Mouse (Mus musculus) G1E-ER4 (cell line): ENCODE measurements around the gene Acss2. TPM values are rescaled to one million over a fixed set of nuclear protein-coding genes. Genes with fewer than 3 reads are reported as not detected.

Experiments
- GATA1 ChIP-seq: IDR thresholded peaks from one replicate; pipeline ENCODE4 v1.8.0; 2012; ENCODE audit warnings: low read length, inconsistent platforms
- polyA plus RNA-seq: library from polyadenylated mRNA; stranded (reverse); fragments of >175 nt; gene quantifications from 2 replicates; pipeline ENCODE4 v1.2.3, GENCODE M21; 2012

Gene Acss2
- polyA plus RNA-seq, result 38.4 and 49.7 TPM in 2 replicates

DNA sequence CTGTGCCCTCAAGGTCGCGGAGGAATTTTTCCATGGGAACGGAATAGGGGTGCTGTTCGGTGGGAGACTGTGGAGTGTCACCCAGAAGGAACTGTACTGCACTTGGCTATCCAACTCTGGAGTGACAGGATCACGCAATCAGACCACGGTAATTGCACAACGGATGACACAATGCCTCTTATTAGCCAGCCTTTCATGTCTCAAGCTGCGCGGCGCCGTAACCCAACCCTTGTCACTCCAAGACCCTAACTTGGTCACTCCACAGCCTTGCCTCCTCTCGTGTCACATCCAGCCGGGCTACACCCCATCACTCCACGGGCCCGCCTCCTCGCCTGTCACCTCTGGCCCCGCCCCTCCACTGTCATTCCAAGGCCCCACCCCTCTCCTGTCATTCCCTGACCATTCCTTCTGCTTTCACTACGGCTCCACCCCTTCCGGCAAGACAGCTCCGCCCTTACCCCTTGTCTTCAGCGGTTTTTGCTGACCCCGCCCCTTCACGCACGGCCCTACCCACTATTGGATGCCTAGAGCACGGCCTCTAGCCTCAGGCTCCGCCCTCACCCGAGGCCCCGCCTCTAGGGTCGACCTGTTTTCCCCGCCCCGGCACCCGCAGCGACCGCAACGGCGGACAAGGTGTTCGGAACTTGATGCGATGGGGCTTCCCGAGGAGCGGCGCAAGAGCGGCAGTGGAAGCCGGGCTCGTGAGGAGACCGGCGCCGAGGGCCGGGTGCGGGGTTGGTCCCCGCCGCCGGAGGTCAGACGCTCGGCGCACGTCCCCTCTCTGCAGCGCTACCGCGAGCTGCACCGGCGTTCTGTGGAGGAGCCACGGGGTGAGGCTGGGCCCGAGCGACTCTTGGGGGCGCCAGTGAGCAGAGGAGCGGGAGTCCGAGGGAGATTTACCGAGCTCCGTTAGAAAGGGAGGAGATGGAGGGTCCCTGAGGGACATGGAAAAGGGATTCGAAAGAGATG lies at the start of gene Acss2, which contains the start of gene Ggt7:
TSS of gene Acss2 (plus strand) at position 494 of the 969 bp plus-strand sequence.
TSS of gene Ggt7 (minus strand) at position 783 of the 969 bp plus-strand sequence.
- TF ChIP-seq GATA1, result no peak

DNA sequence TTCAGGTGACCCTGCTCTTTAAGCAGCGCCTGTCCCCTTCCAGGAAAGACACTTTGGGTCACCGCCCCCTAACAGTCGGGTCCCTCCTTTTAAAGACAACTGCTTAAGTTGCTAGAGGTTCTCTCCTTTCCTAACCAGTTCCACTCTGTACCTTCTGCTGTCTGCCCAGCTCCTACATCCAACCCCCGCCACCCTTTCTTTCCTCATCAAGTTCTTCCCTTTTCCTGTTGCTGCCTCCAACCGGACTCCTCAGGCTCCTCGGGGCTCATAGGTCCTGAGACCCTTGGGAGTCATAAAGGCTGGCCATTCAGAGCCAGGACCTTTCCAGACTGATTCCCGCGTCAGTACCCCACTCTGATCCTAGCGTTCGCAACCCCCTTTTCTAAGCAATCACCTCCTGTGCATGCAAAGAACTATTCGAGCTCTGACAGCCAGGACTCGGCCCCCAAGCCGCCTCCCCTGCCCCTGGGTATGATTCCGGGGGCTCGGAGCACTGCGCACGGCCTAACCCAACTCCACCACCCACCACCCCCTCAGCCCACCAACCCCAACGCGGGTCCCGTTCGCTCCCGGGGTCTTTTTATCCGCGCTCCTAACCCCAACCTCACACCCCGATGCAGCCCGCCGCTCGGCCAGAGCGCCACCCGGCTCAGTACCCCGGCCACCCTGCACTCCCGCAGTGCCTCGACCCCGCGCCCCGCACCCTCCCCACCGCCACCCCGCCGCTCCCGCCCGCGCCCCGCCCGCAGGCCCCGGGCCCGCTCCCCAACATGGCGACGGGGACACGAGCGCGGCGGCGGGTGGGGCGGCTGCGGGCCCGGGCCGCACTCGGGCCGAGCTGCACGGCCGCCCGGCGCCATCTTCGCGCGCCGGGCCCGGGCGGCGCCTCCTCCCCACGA lies 44.8 kb upstream of the Acss2 start:
- TF ChIP-seq GATA1, result no peak

DNA sequence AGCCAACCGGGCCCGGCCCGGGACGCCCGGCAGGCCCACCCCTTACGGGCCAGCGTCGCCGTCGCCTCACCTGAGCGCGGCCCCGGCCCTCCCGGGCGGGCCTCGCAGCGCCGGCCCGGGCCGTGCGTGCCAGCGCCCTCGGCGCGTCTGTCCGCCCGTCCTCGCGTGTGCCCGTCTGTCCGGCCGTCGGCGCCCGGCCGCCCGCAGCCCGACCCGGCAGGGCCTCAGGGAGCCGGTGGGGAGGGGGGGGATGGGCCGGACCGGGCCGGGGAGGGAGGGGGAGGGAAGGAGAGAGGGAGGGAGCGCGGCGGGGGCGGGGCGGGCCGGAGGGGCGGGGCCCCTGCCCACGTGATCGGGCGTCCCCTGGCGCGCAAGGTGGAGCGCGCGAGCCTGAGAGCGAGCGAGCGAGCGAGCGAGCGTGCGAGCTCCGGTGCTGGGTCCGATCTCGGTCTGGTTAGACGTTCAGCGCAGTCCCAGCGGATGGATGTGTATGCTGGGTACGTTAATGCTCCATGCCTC lies 44.1 kb upstream of the Acss2 start, which contains the start of gene Ncoa6:
TSS of gene Ncoa6 (minus strand) at position 325 of the 519 bp plus-strand sequence.
- TF ChIP-seq GATA1, result no peak

DNA sequence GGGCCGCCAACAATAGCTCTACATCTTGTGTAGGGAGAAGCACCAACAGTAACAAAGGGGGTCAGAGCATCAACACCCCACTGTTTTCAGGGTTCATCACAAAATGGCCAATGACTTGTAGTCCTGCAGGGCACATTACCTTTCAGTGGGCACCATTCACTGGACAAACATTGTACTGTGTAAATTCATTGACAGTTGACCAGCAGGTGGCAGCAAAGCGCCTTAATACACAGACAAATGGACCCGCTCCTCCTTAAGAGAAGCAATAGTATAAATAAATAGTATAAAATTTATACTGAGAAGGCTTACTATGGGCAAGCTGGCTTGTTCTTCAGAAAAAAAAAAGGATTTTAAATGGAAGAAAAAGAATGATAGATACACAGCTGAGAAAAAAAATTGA lies 35.7 kb upstream of the Acss2 start:
- TF ChIP-seq GATA1, result no peak

DNA sequence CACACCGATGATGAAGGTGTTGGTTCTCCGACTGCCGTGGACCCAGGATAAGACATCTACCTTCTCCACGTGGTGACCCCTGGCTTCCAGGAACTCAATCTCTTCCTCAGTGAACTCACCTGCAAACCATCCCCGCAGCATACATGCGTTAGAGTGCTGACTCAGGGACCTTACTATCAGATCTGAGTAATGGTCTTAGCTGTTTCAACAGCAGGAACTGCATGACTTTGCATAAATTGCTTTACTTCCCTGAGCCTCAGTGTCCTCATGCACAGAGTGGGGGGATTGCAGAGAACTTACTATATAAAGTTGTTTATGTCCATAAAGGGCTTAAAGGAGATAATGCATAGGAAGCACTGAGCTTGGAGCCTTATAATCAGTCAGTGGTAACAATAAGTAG lies 26.8 kb upstream of the Acss2 start:
- TF ChIP-seq GATA1, result no peak

DNA sequence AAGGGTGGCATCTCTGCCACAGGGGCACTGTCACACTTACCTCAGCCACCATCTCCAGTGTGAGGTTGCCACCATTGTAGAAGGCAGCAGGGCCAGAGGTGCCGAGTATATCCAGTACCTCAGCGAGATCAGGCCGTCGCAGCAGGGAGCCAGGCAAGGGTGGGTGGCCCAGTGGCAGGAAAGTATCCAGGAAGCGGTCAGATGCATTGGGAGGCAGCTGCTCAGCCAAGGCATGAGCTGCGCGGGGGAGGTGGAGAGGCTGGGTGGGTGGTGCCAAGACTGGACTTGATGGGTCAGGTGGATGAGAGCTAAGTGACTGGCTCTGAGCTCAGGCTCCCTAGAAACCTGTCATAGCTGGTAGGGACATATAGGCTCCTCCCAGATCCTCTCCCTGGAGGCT lies 15.2 kb upstream of the Acss2 start:
- no peak for TF ChIP-seq GATA1

DNA sequence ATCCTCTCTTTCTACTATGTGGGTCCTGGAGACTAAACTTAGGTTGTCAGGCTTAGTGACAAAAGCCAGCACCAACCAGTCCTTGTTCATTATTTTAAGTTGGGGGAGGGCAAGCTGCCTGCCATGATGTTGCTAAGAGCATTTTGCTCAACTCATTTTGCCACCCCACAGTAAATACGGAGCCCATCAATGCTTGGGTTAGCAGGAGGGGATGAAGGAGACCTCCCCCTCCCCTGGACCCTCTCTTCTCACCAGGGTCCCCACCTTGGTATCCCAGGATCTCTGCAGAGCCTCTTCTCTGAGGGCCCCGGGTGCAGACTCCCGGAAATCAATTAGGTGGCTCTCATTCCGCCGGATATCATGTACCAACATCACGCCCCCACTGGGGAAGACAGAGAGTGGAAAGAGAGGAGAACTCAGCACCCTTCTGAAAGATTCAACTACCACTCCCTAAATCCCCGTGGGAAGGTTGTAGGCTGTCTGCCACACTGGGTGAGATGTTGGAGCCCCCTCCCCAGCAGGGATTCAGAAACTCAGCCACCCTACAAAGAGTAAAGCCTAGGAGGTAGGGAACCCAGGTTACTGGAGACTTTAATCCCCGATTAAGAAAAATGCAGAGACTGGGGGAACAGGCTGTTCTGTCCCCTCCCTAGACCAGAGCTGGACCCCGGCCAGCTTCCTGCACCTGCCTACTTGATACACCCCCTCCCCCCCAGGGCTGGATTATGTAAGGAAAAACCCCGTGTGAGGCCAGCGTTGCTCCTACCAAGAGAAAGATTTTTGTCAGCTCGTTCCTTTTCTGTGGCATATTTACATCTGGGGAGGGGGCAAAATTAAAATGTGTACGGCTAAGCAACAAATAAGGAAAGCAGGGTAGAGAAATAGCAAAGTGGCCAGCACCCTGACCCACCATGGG lies 13.1 kb upstream of the Acss2 start:
- TF ChIP-seq GATA1, result no peak

DNA sequence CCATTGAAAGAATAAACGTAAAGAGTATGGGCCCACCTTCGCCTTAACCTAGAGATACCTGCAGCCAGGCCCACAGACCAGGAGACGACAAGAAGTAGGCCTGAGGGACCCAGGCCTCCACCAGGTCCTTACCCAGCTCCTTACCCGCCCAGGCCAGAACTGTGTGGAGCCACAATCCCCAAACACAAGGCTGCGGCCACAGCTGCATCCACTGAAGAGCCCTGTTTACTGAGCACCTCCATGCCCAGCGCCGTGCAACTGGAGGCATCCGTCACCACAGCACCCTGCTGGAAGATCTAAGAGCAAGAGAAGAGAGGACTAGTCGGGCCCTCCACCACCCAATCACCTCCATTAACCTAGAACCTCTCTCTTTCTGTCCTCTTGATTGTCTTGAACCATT lies 11.9 kb upstream of the Acss2 start:
- TF ChIP-seq GATA1, result no peak

DNA sequence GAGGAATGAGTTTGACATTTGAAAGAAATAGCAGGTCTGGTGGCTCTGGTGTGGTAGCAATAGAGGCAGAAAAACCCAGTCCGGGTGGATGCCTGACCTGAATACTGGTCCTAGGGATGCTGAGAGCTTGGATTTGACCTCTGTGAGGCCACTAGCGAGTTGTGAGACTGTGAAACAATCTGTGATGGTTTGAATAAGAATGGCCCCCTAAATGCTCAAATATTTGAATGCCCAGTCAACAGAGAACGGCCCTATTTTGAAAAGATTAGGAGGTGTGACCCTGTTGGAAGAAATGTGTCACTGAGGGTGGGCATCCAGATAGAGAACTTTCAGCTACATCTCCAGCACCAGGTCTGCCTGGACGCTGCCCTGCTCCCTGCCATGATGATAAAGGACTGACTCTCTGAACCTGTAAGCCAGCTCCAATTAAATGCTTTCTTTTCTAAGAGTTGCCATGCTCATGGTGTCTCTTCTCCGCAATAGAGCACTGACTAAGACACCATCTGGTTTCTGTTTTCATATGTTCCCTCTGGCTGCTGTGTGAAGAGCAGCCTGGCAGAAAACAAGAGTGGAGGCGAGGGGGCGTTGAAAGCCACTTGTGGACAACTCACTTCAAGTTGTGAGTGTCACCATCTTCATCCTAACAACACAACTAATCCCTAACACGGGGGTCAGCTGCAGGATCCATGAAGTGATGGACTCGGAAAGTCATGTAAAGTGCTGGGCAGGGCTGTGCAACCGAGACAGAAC lies 9.9 kb upstream of the Acss2 start:
- no peak for TF ChIP-seq GATA1

DNA sequence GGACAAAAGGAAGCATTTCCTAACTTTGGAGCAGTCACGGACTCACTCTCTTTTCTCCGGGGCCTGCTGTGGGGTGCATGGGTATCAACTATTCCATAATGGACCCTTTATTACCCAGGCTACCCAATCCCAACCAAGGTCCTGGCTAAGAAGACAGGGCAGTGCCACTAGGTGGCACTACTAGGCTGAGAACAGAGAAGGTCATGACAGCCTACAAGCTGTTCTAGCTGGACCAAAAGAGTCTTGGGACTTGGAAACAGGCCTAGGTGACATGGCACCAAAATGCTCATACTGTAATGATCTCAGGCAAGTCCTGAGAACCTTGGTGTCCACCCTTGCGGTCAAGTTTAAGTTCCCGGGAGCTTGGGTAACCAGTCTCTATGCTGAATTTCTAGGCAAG lies 5.3 kb upstream of the Acss2 start:
- TF ChIP-seq GATA1, result no peak

DNA sequence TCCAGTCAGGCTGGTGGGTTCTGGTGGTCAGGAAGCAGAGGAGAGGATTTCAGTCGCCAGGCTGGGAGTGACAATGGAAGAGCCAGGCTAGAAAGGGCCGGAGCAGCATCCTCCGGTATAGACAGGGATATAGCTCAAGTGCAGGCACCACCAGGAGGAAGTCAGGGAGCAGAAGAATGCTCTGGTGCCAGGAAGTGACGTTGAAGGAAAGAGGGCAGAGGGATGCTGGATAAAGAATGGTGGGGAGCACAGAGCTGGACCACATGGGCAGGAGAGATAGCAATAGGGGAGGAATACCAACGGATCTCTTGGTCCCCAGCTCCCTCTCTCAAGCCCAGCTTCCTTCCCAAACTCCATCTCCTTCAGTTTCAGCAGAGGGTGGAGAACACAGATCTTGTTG lies 4.2 kb upstream of the Acss2 start:
- TF ChIP-seq GATA1, result no peak

DNA sequence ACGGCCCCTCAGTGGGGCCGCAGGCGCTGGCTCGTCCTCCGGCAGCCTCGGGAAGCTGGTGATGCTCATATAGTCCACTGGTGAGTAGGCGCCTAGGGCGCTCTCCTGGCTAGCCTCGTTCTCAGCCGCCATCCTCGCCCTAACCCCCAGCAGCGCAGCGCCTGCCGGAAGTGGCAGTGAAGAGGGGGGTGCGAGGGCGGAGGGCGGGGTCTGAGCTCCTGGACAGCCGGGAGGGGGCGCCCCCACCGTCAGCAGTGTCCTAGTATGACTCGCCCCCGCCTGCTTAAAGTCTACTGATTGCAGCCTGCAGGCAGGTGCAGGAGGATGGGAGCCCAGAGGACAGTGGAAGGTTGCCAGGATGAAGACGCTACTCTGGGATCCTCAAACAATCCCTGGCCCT lies 3.1 kb upstream of the Acss2 start:
- no peak for TF ChIP-seq GATA1

DNA sequence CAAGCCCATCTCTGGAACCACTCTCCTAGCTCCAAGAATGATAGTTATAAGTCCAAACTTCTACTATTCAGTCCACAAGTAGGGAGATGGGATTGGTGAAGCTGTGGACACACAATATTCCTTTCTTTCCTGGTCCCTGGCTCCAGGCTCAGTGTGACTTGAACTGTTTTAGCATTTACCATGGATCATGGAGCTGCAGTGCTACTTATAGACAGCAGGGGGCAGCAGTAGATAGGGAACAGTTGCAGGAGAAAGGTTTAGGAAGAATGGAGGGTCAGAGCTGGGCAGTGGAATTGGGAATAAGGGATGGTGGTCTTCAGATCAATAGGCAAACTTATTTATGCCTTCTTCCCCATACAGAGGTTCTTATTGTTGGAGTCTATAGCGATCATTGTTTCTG lies 1.8 kb upstream of the Acss2 start:
- TF ChIP-seq GATA1, result no peak

DNA sequence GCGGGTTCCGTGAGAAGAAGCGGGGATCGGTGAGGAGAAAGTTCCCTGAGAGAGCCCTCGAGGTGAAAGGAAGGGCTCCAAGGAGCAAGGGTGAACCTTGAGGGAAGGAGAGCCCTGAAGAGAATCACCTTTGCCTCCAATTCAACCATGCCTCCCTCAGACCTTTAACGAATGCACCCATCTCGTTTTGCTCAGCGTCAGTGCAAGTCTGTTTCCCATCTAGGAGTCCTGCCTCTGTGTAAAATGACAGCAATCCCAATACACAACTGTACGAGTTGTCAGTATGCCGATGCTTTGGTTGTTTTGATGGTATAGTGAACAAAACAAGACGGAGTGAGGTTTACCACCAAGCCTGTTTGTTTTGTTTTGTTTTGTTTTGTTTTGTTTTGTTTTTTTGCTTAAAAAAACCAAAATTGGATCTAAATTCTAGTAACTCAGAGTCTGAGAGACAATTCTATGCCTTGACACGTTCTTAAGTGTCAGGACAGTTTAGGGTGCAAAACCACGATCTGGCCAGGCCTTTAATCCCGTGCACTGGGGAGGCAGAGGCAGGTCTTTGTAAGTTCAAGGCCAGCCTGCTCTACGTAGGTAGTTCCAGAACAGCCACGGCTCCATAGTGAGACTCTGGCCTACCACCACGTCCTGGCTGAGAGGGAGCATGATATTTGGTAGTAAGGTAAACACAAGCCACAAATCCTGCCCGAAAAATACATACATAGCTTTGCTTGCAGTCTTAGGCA lies 953 bp downstream of the Acss2 start:
- no peak for TF ChIP-seq GATA1
